In genomic region chr19:31210850-31211249, GRCm38 (mm10) we compare ENCODE assay signal across 10 mouse cellular contexts.
"Had no signal": no experiment of that assay in that cellular context is flagged by ENCODE, and none has a peak within 500 bp of the region (broad histone marks: within the 10 kb centered on the region; RNA-seq: fewer than 3 reads in every experiment).

No protein-coding gene starts in this region.

- ATAC-seq: intestine, postnatal 0 days had no signal

- DNase-seq: kidney, adult 2 months; kidney, postnatal 25 days; layer of hippocampus, adult 9-11 months; liver, embryonic 13.5 days; lung, adult 2 months; midbrain, embryonic 14.5 days; retina, postnatal 1 day; thymus, adult 18-20 months; thymus, postnatal 4 days had no signal
